Mouse (Mus musculus) testis, adult 2 months (tissue): Measurements from ENCODE around the gene Ptprb. TPM values are rescaled to one million over a fixed set of nuclear protein-coding genes. Genes with fewer than 3 reads are reported as not detected.

Experiments
- H3K27ac ChIP-seq: fragments of 200-500 bp; 2 replicates; pipeline ENCODE4 v1.5.1; 2012; ENCODE audit warnings: low read depth, low read length; ENCODE audit not compliant: control insufficient read depth, insufficient read depth
- H3K27me3 ChIP-seq: fragments of 200-500 bp; 2 replicates; pipeline ENCODE4 v1.6.1; 2012; ENCODE audit warnings: mild to moderate bottlenecking, low read length, moderate library complexity; ENCODE audit not compliant: control insufficient read depth, insufficient read depth
- H3K36me3 ChIP-seq: fragments of 200-500 bp; 2 replicates; pipeline ENCODE4 v1.6.1; 2012; ENCODE audit warnings: mild to moderate bottlenecking, low read length; ENCODE audit not compliant: control insufficient read depth, insufficient read depth
- H3K4me1 ChIP-seq: fragments of 200-500 bp; 2 replicates; pipeline ENCODE4 v1.6.1; 2012; ENCODE audit warnings: low read length; ENCODE audit not compliant: control insufficient read depth, insufficient read depth
- H3K4me3 ChIP-seq: fragments of 200-500 bp; 2 replicates; pipeline ENCODE4 v1.5.1; 2012; ENCODE audit warnings: low read depth, mild to moderate bottlenecking, low read length, moderate library complexity, mixed read lengths; ENCODE audit not compliant: control insufficient read depth
- CTCF ChIP-seq: fragments of 200-500 bp; IDR thresholded peaks from 2 replicates; pipeline ENCODE4 v1.5.1; 2012; ENCODE audit warnings: low read depth, mild to moderate bottlenecking, inconsistent platforms, low read length, moderate library complexity; ENCODE audit not compliant: control insufficient read depth, insufficient read depth, insufficient replicate concordance
- POLR2A ChIP-seq: fragments of 200-500 bp; IDR thresholded peaks from 2 replicates; pipeline ENCODE4 v1.6.1; 2012; ENCODE audit warnings: low read depth, mild to moderate bottlenecking, inconsistent platforms, low read length, moderate library complexity; ENCODE audit not compliant: control insufficient read depth
- polyA plus RNA-seq: library from polyadenylated mRNA; depleted of rRNA; stranded (reverse); fragments of >200 nt; gene quantifications from 2 replicates; pipeline ENCODE4 v1.2.3, GENCODE M21; 2012

Gene Ptprb
- polyA plus RNA-seq, 1 experiment: 1.0 TPM

DNA sequence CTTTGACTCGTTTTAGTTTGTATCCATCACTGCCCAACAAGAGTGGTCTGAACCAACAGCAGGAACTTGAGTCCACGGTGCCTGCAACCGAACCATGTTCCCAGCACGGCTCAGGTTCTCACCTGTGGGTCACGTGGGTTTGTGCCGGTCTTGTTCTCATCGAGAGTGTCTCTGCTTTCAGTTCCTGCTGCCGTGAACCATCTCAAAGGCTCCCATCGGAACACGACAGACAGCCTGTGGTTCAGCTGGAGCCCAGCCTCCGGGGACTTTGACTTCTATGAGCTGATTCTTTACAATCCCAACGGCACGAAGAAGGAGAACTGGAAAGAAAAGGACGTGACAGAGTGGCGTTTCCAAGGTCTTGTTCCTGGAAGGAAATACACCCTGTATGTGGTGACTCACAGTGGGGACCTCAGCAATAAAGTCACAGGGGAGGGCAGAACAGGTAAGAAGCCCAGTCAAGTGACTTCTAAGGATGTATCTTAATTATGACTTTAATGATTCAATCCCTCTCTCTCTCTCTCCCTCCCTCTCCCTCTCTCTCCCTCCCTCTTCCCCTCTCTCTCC, 71.4 kb downstream of the Ptprb start:
- Histone ChIP-seq H3K4me1 (peaks cover 2% of the 10 kb centered on the region; the same call in 1 of the 2 replicates), H3K36me3 (no peaks in the 10 kb centered on the region), H3K27ac (no peak overlapping the region), H3K4me3 (no peak overlapping the region), H3K27me3 (no peaks in the 10 kb centered on the region)
- TF ChIP-seq CTCF: no peak
- TF ChIP-seq POLR2A: no peak

- H3K4me1 ChIP-seq: peaks cover 2% of the 10 kb centered on the region; the same call in 1 of the 2 replicates
- no peak overlapping the region for H3K4me3 ChIP-seq
- no peak overlapping the region for H3K27ac ChIP-seq
- no peaks in the 10 kb centered on the region for H3K27me3 ChIP-seq
- TF ChIP-seq CTCF: no peak
- TF ChIP-seq POLR2A: no peak
- H3K36me3 ChIP-seq: no peaks in the 10 kb centered on the region
These were observed 73.7 kb downstream of the Ptprb start for GRCm38 (mm10) chr10:116349004-116349403.

DNA sequence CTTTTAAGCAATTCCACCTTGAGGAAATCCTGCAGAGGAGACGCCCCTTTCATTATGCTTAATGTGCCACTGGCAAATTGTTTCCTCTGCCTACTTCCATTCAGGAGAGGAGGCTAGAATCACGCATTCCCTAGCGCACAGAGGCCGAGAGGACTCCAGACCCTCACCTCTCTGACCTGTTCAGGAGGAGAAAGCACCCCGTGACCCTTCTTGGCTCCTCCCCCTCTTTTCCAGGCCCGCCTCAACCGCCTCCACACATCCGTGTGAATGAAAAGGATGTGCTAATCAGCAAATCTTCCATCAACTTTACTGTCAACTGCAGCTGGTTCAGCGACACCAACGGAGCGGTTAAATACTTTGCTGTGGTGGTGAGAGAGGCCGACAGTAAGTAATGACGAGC, 75.2 kb downstream of the Ptprb start:
- H3K4me3 ChIP-seq: no peak overlapping the region
- TF ChIP-seq CTCF: no peak
- no peak for TF ChIP-seq POLR2A
- H3K4me1 ChIP-seq: peaks cover 2% of the 10 kb centered on the region; the same call in 1 of the 2 replicates
- H3K27me3 ChIP-seq: no peaks in the 10 kb centered on the region
- H3K36me3 ChIP-seq: no peaks in the 10 kb centered on the region
- no peak overlapping the region for H3K27ac ChIP-seq

GRCm38 (mm10) chr10:116354372-116354771, 79.0 kb downstream of the Ptprb start:
- Histone ChIP-seq H3K27me3 (no peaks in the 10 kb centered on the region), H3K27ac (no peak overlapping the region), H3K4me3 (no peak overlapping the region), H3K4me1 (peaks cover 2% of the 10 kb centered on the region; the same call in 1 of the 2 replicates), H3K36me3 (no peaks in the 10 kb centered on the region)
- TF ChIP-seq POLR2A: no peak
- TF ChIP-seq CTCF: no peak

GRCm38 (mm10) chr10:116362181-116362580, 86.9 kb downstream of the Ptprb start:
- H3K36me3 ChIP-seq: no peaks in the 10 kb centered on the region
- no peaks in the 10 kb centered on the region for H3K4me1 ChIP-seq
- no peak overlapping the region for H3K27ac ChIP-seq
- no peak overlapping the region for H3K4me3 ChIP-seq
- TF ChIP-seq POLR2A (no peak), CTCF (no peak)
- H3K27me3 ChIP-seq: no peaks in the 10 kb centered on the region

GRCm38 (mm10) chr10:116362645-116363044, 87.3 kb downstream of the Ptprb start:
- TF ChIP-seq POLR2A: no peak
- TF ChIP-seq CTCF: no peak

GRCm38 (mm10) chr10:116364759-116365158, 89.4 kb downstream of the Ptprb start:
- H3K4me1 ChIP-seq: no peaks in the 10 kb centered on the region
- TF ChIP-seq CTCF: no peak
- TF ChIP-seq POLR2A: no peak
- H3K36me3 ChIP-seq: no peaks in the 10 kb centered on the region
- H3K4me3 ChIP-seq: no peak overlapping the region
- H3K27me3 ChIP-seq: no peaks in the 10 kb centered on the region
- no peak overlapping the region for H3K27ac ChIP-seq

More at GRCm38 (mm10) chr10:116362645-116363044, 87.3 kb downstream of the Ptprb start:
- Histone ChIP-seq H3K4me1 (no peaks in the 10 kb centered on the region), H3K4me3 (no peak overlapping the region), H3K27ac (no peak overlapping the region), H3K36me3 (no peaks in the 10 kb centered on the region), H3K27me3 (no peaks in the 10 kb centered on the region)

DNA sequence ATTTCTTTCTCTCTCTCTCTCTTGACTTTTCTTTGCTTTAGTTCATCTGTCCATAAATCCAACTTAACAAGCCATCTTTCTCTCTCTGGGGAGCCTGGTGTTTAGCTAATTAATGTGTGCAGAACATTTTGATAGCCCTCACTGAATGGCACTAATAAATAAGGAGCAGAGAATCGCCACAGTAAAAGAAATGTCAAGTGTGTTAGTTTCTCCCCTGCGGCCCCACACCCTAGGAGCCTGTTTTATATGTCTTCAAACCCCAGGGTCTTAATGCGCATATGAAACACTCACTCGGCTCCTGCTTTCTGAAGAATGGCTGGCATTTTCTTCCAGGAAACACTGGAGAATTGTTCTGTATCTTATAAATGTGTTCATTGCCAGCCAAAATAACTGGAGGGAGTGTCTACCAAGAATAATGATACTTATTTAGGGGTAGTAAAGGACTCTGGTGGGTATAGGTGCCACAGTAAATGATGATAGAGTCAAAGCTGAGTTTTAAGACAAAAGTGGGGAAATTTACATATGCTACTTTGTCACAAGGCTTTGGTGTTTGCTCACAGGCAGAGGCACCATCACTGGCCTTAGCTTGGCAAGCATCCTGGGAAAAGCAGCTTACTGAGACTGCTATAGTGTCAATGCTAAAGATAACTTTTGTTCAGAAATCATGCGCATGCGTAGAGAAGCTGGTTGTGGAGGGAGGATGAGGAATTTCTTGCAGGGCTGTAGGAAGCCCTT, 95.8 kb downstream of the Ptprb start:
- H3K4me3 ChIP-seq: no peak overlapping the region
- H3K27me3 ChIP-seq: no peaks in the 10 kb centered on the region
- H3K36me3 ChIP-seq: no peaks in the 10 kb centered on the region
- H3K27ac ChIP-seq: no peak overlapping the region
- no peaks in the 10 kb centered on the region for H3K4me1 ChIP-seq
- TF ChIP-seq POLR2A: no peak
- no peak for TF ChIP-seq CTCF
